Mouse (Mus musculus) hindbrain, embryonic 10.5 days (tissue): ENCODE results near the gene Ccdc138. TPM values are rescaled to one million over a fixed set of nuclear protein-coding genes. Genes with fewer than 3 reads are reported as not detected.
"Not testable (repeated sequence)": the region's sequence is repeated elsewhere in the genome, so short reads cannot be mapped to it uniquely, and the experiment has no call there.

Experiments
- DNase-seq: peaks from one replicate; pipeline ENCODE4 v3.0.0-alpha.2; 2017; ENCODE audit warnings: low spot score
- H3K27ac ChIP-seq: fragments of 300-500 bp; sonication (generic); 2 replicates; pipeline ENCODE4 v1.5.1; 2016; ENCODE audit warnings: mild to moderate bottlenecking, moderate library complexity
- H3K27me3 ChIP-seq: fragments of 300-500 bp; sonication (generic); 2 replicates; pipeline ENCODE4 v1.6.1; 2016; ENCODE audit warnings: mild to moderate bottlenecking; ENCODE audit not compliant: poor library complexity, insufficient read depth, severe bottlenecking
- H3K36me3 ChIP-seq: fragments of 300-500 bp; sonication (generic); 2 replicates; pipeline ENCODE4 v1.6.1; 2016; ENCODE audit warnings: mild to moderate bottlenecking, moderate library complexity
- H3K4me1 ChIP-seq: fragments of 300-500 bp; sonication (generic); replicated peaks from 2 replicates; pipeline ENCODE4 v1.6.1; 2016; ENCODE audit warnings: mild to moderate bottlenecking
- H3K4me3 ChIP-seq: fragments of 300-500 bp; sonication (generic); 2 replicates; pipeline ENCODE4 v1.5.1; 2016; ENCODE audit warnings: mild to moderate bottlenecking, moderate library complexity
- H3K9me3 ChIP-seq: fragments of 300-500 bp; sonication (generic); 2 replicates; pipeline ENCODE4 v1.6.1; 2016; ENCODE audit warnings: mild to moderate bottlenecking, moderate library complexity
- WGBS: fragments of 180-500 bp; shearing (Covaris S2); methylation state at CpG from one replicate; pipeline ENCODE4 v1.1.7; 2016; 5-methylcytosine and 5-hydroxymethylcytosine counted together
- polyA plus RNA-seq: library from polyadenylated mRNA; unstranded; fragments of >200 nt; fragmentation: Nextera tagmentation; extraction: Ambion mirVana; gene quantifications from 2 replicates; pipeline ENCODE4 v1.2.1, GENCODE M21; 2016

The Ccdc138 gene
- polyA plus RNA-seq, 1 experiment from 2014 or later: 12.6 TPM

DNA sequence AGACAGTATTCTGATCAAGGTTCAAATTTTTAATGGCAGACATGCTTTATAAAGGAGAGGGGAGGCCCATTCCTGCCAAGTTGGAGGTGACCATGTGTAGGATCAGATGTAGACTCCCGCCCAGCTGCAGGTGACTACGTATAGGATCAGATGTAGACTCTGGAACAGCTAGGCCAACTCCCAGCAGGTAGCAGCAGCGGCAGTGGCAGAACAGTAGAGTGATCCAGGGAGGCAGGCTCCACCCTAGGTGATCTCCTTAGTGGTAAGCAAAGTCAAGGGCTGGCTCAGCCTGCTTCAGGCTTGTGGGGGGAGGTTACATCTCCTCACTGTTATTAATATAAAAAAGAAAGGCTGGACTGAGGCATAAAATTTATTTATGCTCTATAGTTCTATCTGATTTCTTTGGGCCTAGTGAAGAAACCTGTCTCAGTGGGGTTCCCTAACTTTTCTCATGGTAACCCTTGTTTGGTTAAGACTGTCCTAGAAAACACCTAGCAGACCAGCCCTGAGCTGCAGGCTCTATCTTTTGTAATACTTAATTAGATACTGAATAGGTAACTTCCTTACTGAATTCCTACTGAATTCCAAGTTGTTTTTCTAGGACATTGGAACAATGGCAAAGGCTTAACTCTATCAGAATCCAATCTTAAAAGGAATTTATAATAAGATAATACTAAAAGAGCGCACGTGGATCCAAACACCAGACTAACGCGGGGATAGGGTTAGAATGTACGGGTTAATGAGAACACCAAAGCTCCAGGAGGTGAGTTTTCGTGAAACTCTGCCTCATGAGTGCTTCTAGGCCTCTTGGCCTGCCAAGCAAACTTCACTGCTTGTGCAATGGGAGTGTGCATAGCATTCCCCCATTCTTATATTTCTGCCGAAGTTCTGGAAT lies 33.4 kb downstream of the Ccdc138 start:
- no peak overlapping the region for H3K4me3 ChIP-seq
- H3K27me3 ChIP-seq: no peaks in the 10 kb centered on the region
- H3K4me1 ChIP-seq: no peaks in the 10 kb centered on the region
- WGBS: 80% methylated on average over 10 of the region's 10 CpGs
- H3K9me3 ChIP-seq: peaks cover 13% of the 10 kb centered on the region
- no peak for DNase-seq
- H3K36me3 ChIP-seq: peaks cover 66% of the 10 kb centered on the region
- H3K27ac ChIP-seq: no peak overlapping the region

DNA sequence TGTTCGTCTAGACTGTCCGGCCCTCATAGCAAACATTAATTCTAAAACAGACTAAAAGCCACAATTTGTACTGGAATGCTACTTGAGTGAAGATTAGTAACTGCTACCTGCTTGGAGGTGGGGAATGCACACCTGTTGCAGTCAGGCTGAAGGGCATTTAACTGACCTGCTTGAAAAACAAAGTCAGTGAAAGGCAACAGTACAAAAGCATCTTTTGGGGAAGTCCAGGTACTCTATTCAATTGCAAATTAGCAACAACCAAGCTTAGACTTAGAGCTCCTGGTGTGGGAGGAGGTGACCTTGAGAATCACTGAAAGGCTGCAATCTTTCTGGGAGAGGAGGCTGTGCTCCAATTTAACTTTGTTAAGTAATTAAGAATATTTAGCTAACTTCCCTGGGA lies 34.4 kb downstream of the Ccdc138 start:
- 93% methylated on average over 2 of the region's 2 CpGs for WGBS
- no peaks in the 10 kb centered on the region for H3K4me1 ChIP-seq
- no peak overlapping the region for H3K27ac ChIP-seq
- no peaks in the 10 kb centered on the region for H3K27me3 ChIP-seq
- DNase-seq: no peak
- H3K4me3 ChIP-seq: no peak overlapping the region
- peaks cover 13% of the 10 kb centered on the region for H3K9me3 ChIP-seq
- peaks cover 68% of the 10 kb centered on the region for H3K36me3 ChIP-seq

DNA sequence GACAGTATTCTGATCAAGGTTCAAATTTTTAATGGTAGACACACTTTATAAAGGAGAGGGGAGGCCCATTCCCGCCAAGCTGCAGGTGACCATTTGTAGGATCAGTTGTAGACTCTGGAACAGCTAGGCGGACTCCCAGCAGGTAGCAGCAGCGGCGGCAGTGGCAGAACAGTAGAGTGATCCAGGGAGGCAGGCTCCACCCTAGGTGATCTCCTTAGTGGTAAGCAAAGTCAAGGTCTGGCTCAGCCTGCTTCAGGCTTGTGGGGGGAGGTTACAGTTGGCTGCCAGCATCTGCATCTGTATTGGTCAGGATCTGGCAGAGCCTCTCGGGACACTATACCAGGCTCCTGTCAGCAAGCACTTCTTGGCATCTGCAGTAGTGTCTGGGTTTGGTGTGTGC lies 38.5 kb downstream of the Ccdc138 start:
- not testable (repeated sequence) for DNase-seq, H3K4me1 ChIP-seq, H3K27me3 ChIP-seq, H3K4me3 ChIP-seq, H3K27ac ChIP-seq
- Histone ChIP-seq H3K36me3 (peaks cover 50% of the 10 kb centered on the region), H3K9me3 (peaks cover 13% of the 10 kb centered on the region)
- WGBS: 81% methylated on average over 5 of the region's 5 CpGs

DNA sequence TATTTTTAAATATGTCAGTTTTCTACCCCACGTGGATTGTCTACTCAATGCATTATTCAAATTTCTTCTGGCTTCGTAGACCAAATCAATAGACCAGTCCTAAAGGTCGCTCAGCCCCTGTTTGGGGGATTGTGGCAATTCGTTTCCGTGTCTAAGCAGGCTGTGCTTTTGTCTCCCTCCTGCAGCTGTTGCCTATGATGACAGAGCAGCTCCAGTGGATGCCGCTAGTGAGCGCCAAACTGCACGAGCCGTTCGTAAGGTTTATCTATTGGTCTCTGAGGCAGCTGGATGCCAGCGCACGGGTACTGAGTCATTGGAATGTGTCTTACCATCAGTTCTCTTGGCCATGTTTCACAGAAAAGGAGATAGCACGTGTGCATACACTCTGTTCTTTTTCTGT lies 42.9 kb downstream of the Ccdc138 start:
- Histone ChIP-seq H3K27me3 (no peaks in the 10 kb centered on the region), H3K9me3 (no peaks in the 10 kb centered on the region), H3K4me3 (no peak overlapping the region), H3K36me3 (peaks cover 43% of the 10 kb centered on the region), H3K4me1 (no peaks in the 10 kb centered on the region), H3K27ac (no peak overlapping the region)
- DNase-seq: peak; percentile 39
- 61% methylated on average over 13 of the region's 13 CpGs for WGBS

DNA sequence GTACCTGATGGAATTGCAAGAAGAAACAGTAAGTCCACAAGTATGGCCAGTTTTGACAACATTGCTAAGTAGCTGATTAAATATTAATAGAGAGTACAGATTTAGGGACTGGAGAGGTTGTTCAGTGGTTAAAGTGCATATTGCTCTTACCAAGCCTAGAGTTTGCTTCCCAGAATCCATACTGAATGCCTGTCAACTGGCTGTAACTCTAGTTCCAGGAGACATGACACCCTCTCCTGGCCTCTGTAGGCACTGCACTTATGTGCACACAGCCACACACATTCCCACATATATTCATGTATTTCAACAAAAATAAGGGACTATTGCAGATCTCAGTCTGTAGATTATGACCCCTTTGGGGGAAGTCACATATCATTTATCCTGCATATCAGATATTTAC lies 51.0 kb downstream of the Ccdc138 start:
- H3K27me3 ChIP-seq: no peaks in the 10 kb centered on the region
- no peak overlapping the region for H3K4me3 ChIP-seq
- no peak for DNase-seq
- no peaks in the 10 kb centered on the region for H3K4me1 ChIP-seq
- H3K27ac ChIP-seq: no peak overlapping the region
- no peaks in the 10 kb centered on the region for H3K9me3 ChIP-seq
- peaks cover 17% of the 10 kb centered on the region; the same call in 1 of the 2 replicates for H3K36me3 ChIP-seq

GRCm38 (mm10) chr10:58554693-58555387 lies 57.1 kb downstream of the Ccdc138 start:
- Histone ChIP-seq H3K9me3 (no peaks in the 10 kb centered on the region), H3K36me3 (no peaks in the 10 kb centered on the region), H3K4me1 (no peaks in the 10 kb centered on the region), H3K27me3 (no peaks in the 10 kb centered on the region), H3K27ac (no peak overlapping the region), H3K4me3 (no peak overlapping the region)
- DNase-seq: no peak
- 89% methylated on average over 8 of the region's 8 CpGs for WGBS

DNA sequence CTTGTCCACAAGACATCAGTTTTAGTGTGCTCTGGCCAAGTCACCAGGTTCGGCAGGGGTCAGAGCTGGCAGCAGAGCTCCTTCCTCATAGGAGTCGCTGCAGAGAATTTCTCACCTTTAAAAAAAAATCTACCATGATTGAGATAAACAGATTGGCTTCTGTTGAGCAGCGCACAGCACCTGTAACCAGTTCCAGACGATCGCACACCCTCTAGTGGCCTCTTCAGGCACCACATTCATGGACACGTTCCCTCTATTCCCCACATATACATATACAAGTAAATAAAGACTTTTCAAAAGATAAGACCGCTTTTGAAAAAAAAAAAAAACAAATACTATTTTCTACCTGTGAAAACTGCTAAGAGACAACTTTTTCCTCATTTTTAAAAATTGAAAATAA lies 61.4 kb downstream of the Ccdc138 start:
- H3K4me1 ChIP-seq: no peaks in the 10 kb centered on the region
- H3K9me3 ChIP-seq: no peaks in the 10 kb centered on the region
- no peaks in the 10 kb centered on the region for H3K27me3 ChIP-seq
- DNase-seq: peak; percentile 48
- no peak overlapping the region for H3K27ac ChIP-seq
- H3K4me3 ChIP-seq: no peak overlapping the region
- H3K36me3 ChIP-seq: no peaks in the 10 kb centered on the region
- 30% methylated on average over 7 of the region's 7 CpGs for WGBS

DNA sequence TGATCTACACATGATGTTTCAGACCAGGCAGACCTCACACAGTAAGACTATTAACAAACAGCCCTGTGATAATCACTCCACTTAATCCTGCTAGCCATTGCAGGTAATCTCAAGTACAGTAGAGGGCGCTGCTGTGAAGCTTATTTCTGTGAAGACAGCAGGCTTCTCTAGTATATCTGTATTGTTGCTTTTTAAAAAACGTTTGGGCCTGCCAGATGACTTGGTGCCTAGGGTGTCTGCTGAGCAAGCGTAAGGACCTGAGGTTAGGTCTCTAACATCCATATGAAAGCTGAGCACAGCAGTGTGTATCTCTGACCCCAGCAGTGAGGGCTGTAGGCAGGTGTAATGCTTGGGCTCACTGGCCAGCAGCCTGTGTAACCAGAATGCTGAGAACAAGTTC lies 62.2 kb downstream of the Ccdc138 start:
- no peaks in the 10 kb centered on the region for H3K27me3 ChIP-seq
- 27% methylated on average over 3 of the region's 3 CpGs for WGBS
- no peak overlapping the region for H3K27ac ChIP-seq

DNA sequence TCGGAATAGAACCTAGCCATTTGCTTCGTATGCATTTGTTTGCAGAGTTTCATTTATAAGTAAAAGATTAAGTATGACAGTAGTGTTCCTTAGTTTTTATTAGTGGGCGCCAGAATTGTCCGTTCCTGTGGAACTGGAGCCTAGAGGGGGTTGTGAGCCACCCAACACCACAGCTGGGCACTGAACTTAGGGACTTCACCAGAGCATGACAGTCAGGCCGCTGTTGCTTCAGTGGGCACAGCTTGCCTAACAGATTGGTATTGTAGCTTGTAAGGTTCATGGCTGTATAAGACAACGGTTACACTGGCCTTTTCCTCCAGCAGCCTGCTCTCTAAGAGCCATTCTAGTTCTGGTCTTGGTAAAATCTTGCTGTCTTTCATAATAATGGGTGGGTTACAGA lies 62.8 kb downstream of the Ccdc138 start:
- Histone ChIP-seq H3K4me3 (no peak overlapping the region), H3K4me1 (no peaks in the 10 kb centered on the region), H3K27ac (no peak overlapping the region), H3K36me3 (no peaks in the 10 kb centered on the region), H3K9me3 (no peaks in the 10 kb centered on the region), H3K27me3 (no peaks in the 10 kb centered on the region)
- no peak for DNase-seq
- WGBS: 88% methylated on average over 6 of the region's 6 CpGs

More for the DNA sequence above, 62.2 kb downstream of the Ccdc138 start:
- Histone ChIP-seq H3K4me1 (no peaks in the 10 kb centered on the region), H3K36me3 (no peaks in the 10 kb centered on the region), H3K9me3 (no peaks in the 10 kb centered on the region), H3K4me3 (no peak overlapping the region)
- DNase-seq: peak; percentile 44

GRCm38 (mm10) chr10:58585427-58586223 lies 87.9 kb downstream of the Ccdc138 start:
- H3K27me3 ChIP-seq: no peaks in the 10 kb centered on the region
- 78% methylated on average over 5 of the region's 5 CpGs for WGBS
- DNase-seq: no peak
- H3K4me1 ChIP-seq: no peaks in the 10 kb centered on the region
- H3K4me3 ChIP-seq: no peak overlapping the region
- no peaks in the 10 kb centered on the region for H3K36me3 ChIP-seq
- H3K9me3 ChIP-seq: peaks cover 3% of the 10 kb centered on the region; the same call in 1 of the 2 replicates
- no peak overlapping the region for H3K27ac ChIP-seq

GRCm38 (mm10) chr10:58594486-58594885 lies 96.7 kb downstream of the Ccdc138 start:
- Histone ChIP-seq H3K4me1 (no peaks in the 10 kb centered on the region), H3K36me3 (no peaks in the 10 kb centered on the region), H3K9me3 (peaks cover 7% of the 10 kb centered on the region; the same call in 1 of the 2 replicates), H3K4me3 (no peak overlapping the region), H3K27me3 (no peaks in the 10 kb centered on the region), H3K27ac (no peak overlapping the region)
- no peak for DNase-seq
- WGBS: 89% methylated on average over 3 of the region's 3 CpGs

DNA sequence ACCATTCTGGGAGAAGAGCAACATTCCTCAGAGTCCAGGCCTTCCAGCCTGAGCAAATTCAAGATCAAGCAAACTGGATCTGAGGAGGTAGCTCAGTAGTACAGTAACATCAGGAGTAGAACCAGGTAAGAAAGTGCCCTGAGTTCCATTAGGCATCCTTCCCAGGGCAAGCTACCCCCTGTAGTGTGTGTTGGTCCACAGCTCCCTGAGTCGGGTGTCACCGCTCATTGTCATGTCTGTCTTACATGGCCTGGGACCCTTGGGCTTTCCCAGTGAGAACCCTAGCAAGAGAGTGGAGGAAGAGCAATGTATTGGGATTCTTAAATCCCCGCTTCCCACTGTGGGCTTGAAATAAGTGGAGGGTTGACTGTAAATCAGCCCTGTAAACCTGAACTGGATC lies 97.4 kb downstream of the Ccdc138 start:
- H3K27me3 ChIP-seq: no peaks in the 10 kb centered on the region

More for the DNA sequence above, 97.4 kb downstream of the Ccdc138 start:
- 81% methylated on average over 3 of the region's 3 CpGs for WGBS
- Histone ChIP-seq H3K9me3 (peaks cover 7% of the 10 kb centered on the region; the same call in 1 of the 2 replicates), H3K27ac (no peak overlapping the region), H3K4me1 (no peaks in the 10 kb centered on the region), H3K36me3 (no peaks in the 10 kb centered on the region), H3K4me3 (no peak overlapping the region)
- no peak for DNase-seq
